Mouse (Mus musculus) bone marrow macrophage, adult 2 months (primary cell): ENCODE data around the gene Olfr1393.

Experiments
- CTCF ChIP-seq: IDR thresholded peaks from 2 replicates; pipeline ENCODE4 v1.5.1; 2012; ENCODE audit warnings: low read depth, mild to moderate bottlenecking, low read length, moderate library complexity
- POLR2A ChIP-seq: IDR thresholded peaks from 2 replicates; pipeline ENCODE4 v1.6.1; 2012; ENCODE audit warnings: mild to moderate bottlenecking, low read depth, low read length, borderline replicate concordance

DNA sequence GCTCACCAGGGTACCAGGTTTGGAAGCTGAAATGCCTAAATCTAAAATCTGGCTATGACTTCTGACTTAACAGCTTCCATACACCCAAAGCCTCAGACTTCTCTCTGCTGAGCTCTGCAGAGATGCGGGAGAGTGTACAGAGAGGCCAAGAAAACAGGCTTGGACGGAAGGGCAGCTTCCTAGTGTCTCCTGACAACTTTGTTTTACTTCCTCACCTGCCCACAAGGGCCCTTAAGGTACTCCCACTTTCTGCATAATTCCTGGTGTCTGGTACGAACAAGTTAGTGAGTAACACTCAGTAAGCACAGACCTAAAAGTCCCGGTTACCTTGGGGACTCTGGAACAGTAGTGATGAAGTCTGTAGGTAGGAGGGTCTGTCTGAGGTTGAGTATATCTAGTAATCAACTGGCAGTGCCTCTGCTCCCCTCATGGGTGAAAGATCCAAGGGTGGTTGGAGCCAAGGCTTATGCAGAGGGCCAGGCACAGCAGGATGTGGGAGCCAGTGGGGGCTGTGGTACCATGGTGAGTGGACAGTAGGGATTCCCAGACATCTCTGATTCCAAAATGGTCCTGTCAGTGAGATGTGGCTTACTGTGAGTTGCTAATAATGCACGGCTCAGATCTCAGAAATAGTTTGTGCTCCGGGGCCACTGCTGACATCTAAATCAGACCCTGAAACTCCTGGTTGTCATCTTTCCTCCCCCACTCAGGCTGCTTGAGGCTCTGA, 29.0 kb upstream of the Olfr1393 start:
- TF ChIP-seq CTCF: no peak
- no peak for TF ChIP-seq POLR2A
